ENCODE assay signal across 25 mouse cellular contexts in the genomic region with DNA sequence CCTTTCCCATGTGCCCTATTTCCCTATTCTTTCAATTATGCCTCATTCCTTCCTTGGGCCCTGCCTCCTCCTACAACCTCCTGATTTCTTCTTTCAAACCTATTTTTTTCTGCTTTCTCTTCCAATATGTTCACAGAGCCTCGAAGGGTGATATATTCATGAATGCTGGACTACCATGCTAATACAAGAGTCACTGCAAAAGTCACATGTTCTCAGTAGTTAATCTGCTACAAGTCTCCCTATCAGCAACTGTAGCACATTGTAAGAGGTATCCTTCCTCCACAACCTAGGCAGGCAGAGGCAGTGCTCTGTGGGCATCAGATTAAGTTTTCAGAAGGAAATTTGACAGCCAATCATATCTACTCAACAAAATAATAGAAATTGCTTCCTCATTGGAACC. TPM values are rescaled to one million over a fixed set of nuclear protein-coding genes. Genes with fewer than 3 reads are reported as not detected.
"Had no signal": no experiment of that assay in that cellular context is flagged by ENCODE, and none has a peak within 500 bp of the region (broad histone marks: within the 10 kb centered on the region; RNA-seq: fewer than 3 reads in every experiment).

No protein-coding gene starts in this region.

- H3K9me3 ChIP-seq: neural tube, embryonic 13.5 days; neural tube, embryonic 15.5 days; stomach, embryonic 15.5 days had no signal

- H3K36me3 ChIP-seq: neural tube, embryonic 13.5 days; neural tube, embryonic 15.5 days; stomach, embryonic 15.5 days had no signal

- H3K9ac ChIP-seq: neural tube, embryonic 13.5 days; neural tube, embryonic 15.5 days; stomach, embryonic 15.5 days had no signal

- H3K27ac ChIP-seq: neural tube, embryonic 13.5 days; neural tube, embryonic 15.5 days; stomach, embryonic 15.5 days; stomach, postnatal 0 days had no signal

- H3K4me1 ChIP-seq: neural tube, embryonic 13.5 days; neural tube, embryonic 15.5 days; stomach, embryonic 15.5 days had no signal

- H3K4me2 ChIP-seq: neural tube, embryonic 13.5 days; neural tube, embryonic 15.5 days; stomach, embryonic 15.5 days had no signal

- DNase-seq: retina, postnatal 1 day; right cerebral cortex, adult 18-20 months; right cerebral cortex, postnatal 14 days; right cerebral cortex, postnatal 25 days; right cerebral cortex, postnatal 4 days; spleen, adult 18-20 months; thymus, adult 18-20 months; thymus, adult 2 months; thymus, postnatal 14 days; thymus, postnatal 25 days; thymus, postnatal 36 days; thymus, postnatal 4 days had no signal

- H3K27me3 ChIP-seq: neural tube, embryonic 13.5 days; neural tube, embryonic 15.5 days; stomach, embryonic 15.5 days had no signal

- H3K4me3 ChIP-seq: neural tube, embryonic 13.5 days; neural tube, embryonic 15.5 days; stomach, embryonic 15.5 days had no signal

RNA-seq across cellular contexts. Expression of a gene that starts 39.4 kb away (rescaled TPM):
- total RNA-seq: neutrophil, adult 5-6 weeks had no signal
- polyA plus RNA-seq: neural tube, embryonic 13.5 days; neural tube, embryonic 14.5 days; neural tube, embryonic 15.5 days; small intestine, adult 2 months; spleen, adult 2 months; stomach, embryonic 14.5 days; stomach, embryonic 15.5 days; stomach, embryonic 16.5 days; stomach, postnatal 0 days; testis, adult 2 months; thymus, adult 2 months; thymus, postnatal 0 days; urinary bladder, adult 2 months had no signal
